Mouse (Mus musculus): ENCODE measurements around the gene Snai1. TPM values are rescaled to one million over a fixed set of nuclear protein-coding genes. Genes with fewer than 3 reads are reported as not detected.

Snai1 gene
- total and polyA plus RNA-seq, 3 experiments, result 0.19 to 0.74 TPM; not detected in 1

- TF ChIP-seq KAT2A (conservative IDR thresholded peaks at IDR 0.05; ENCODE audit: low read depth, low read length) (no peak), E2F4 (IDR thresholded peaks at IDR 0.05; ENCODE audit: borderline replicate concordance, low read depth, low read length) (no peak), NELFE (IDR thresholded peaks at IDR 0.05; ENCODE audit: low read depth, low read length) (no peak), JUND (IDR thresholded peaks at IDR 0.05; ENCODE audit: low read depth, low read length) (no peak)
- H3K36me3 ChIP-seq (ENCODE audit: control insufficient read depth in 1 of 2, insufficient read depth in 2 of 2, low read length in 2 of 2), result no peaks in the 10 kb centered on the region
Measured at GRCm38 (mm10) chr2:167544004-167544356, 6.0 kb downstream of the Snai1 start.

DNA sequence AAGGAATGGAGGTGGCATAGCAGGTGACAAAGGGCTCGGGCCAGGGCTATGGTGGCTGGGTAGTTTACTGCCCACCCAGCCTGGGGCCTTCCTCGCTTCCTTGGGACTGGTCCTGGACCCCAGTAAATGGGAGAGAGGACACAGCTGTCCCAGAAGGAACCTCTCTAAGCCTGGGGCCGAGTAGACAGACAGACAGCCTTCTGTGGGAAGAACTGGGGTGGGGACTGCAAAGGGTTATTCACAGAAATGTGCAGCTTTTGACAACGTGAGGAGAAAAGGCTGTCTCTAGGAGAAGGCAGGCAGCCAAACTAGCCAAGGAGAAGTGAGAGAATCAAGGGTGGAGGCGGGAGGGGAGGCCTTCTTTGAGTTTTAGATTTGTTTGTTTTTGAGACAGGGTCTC, 6.5 kb downstream of the Snai1 start:
- no peak overlapping the region for H3K4me3 ChIP-seq (ENCODE audit: control insufficient read depth in 1 of 2, insufficient read depth in 1 of 2, low read depth in 2 of 2, low read length in 2 of 2)
- TF ChIP-seq E2F4 (IDR thresholded peaks at IDR 0.05; ENCODE audit: borderline replicate concordance, low read depth, low read length) (no peak), EP300 (IDR thresholded peaks at IDR 0.05; ENCODE audit: low read depth in 1 of 2, low read length in 2 of 2) (no peak)
- H3K4me1 ChIP-seq (ENCODE audit: control insufficient read depth in 1 of 2, insufficient read depth in 2 of 2, low read length in 2 of 2), result no peaks in the 10 kb centered on the region
- H3K9ac ChIP-seq (ENCODE audit: control insufficient read depth, low read depth, low read length, poor library complexity, severe bottlenecking), result no peak overlapping the region
- no peak overlapping the region for H3K27ac ChIP-seq (ENCODE audit: control insufficient read depth, low read depth, low read length)
- no peak for DNase-seq (ENCODE audit: low read depth, low spot score)
- H3K79me2 ChIP-seq (ENCODE audit: control insufficient read depth, insufficient read depth, low read length, poor library complexity), result no peaks in the 10 kb centered on the region
- no peaks in the 10 kb centered on the region for H3K36me3 ChIP-seq (ENCODE audit: control insufficient read depth in 1 of 2, insufficient read depth in 2 of 2, low read length in 2 of 2)
- no peaks in the 10 kb centered on the region for H3K9me3 ChIP-seq (replicated peaks; ENCODE audit: insufficient read depth, low read length)
- H3K27me3 ChIP-seq (ENCODE audit: control insufficient read depth in 1 of 2, insufficient read depth in 2 of 2, low read length in 2 of 2), result no peaks in the 10 kb centered on the region

More at GRCm38 (mm10) chr2:167544004-167544356, 6.0 kb downstream of the Snai1 start:
- Histone ChIP-seq H3K4me1 (ENCODE audit: control insufficient read depth in 1 of 2, insufficient read depth in 2 of 2, low read length in 2 of 2) (no peaks in the 10 kb centered on the region), H3K9ac (ENCODE audit: control insufficient read depth, low read depth, low read length, poor library complexity, severe bottlenecking) (no peak overlapping the region), H3K9me3 (replicated peaks; ENCODE audit: insufficient read depth, low read length) (no peaks in the 10 kb centered on the region), H3K79me2 (ENCODE audit: control insufficient read depth, insufficient read depth, low read length, poor library complexity) (no peaks in the 10 kb centered on the region), H3K27me3 (ENCODE audit: control insufficient read depth in 1 of 2, insufficient read depth in 2 of 2, low read length in 2 of 2) (no peaks in the 10 kb centered on the region), H3K4me3 (ENCODE audit: control insufficient read depth in 1 of 2, insufficient read depth in 1 of 2, low read depth in 2 of 2, low read length in 2 of 2) (no peak overlapping the region), H3K27ac (ENCODE audit: control insufficient read depth, low read depth, low read length) (no peak overlapping the region)
- no peak for DNase-seq (ENCODE audit: low read depth, low spot score)

- H3K79me2 ChIP-seq (ENCODE audit: control insufficient read depth, insufficient read depth, low read length, poor library complexity), result no peaks in the 10 kb centered on the region
- no peaks in the 10 kb centered on the region for H3K4me1 ChIP-seq (ENCODE audit: control insufficient read depth in 1 of 2, insufficient read depth in 2 of 2, low read length in 2 of 2)
- peaks cover 7 to 12% of the 10 kb centered on the region in 2 experiments for H3K27me3 ChIP-seq (ENCODE audit: control insufficient read depth in 1 of 2, insufficient read depth in 2 of 2, low read length in 2 of 2)
- H3K36me3 ChIP-seq (ENCODE audit: control insufficient read depth in 1 of 2, insufficient read depth in 2 of 2, low read length in 2 of 2), result no peaks in the 10 kb centered on the region
- no peak overlapping the region for H3K9ac ChIP-seq (ENCODE audit: control insufficient read depth, low read depth, low read length, poor library complexity, severe bottlenecking)
- H3K4me3 ChIP-seq (ENCODE audit: control insufficient read depth in 1 of 2, insufficient read depth in 1 of 2, low read depth in 2 of 2, low read length in 2 of 2), result no peak overlapping the region
- DNase-seq (ENCODE audit: low read depth, low spot score), result no peak
- no peak overlapping the region for H3K27ac ChIP-seq (ENCODE audit: control insufficient read depth, low read depth, low read length)
- no peak for TF ChIP-seq MYC (IDR thresholded peaks at IDR 0.05; ENCODE audit: low read depth, low read length)
- no peak for TF ChIP-seq KAT2A (conservative IDR thresholded peaks at IDR 0.05; ENCODE audit: low read depth, low read length)
- no peak for TF ChIP-seq RAD21 (IDR thresholded peaks at IDR 0.05; ENCODE audit: low read depth, low read length)
- TF ChIP-seq MXI1 (IDR thresholded peaks at IDR 0.05; ENCODE audit: low read depth, low read length), result no peak
- TF ChIP-seq TCF12 (IDR thresholded peaks at IDR 0.05; ENCODE audit: low read depth, low read length), result no peak
- no peak for TF ChIP-seq ZMIZ1 (IDR thresholded peaks at IDR 0.05; ENCODE audit: low read depth, low read length)
- no peak for TF ChIP-seq NRF1 (IDR thresholded peaks at IDR 0.05; ENCODE audit: insufficient read depth, low read depth, low read length, poor library complexity, severe bottlenecking)
- TF ChIP-seq ETS1 (IDR thresholded peaks at IDR 0.05; ENCODE audit: low read depth, low read length), result no peak
- TF ChIP-seq POLR2AphosphoS5 (IDR thresholded peaks at IDR 0.05; ENCODE audit: borderline replicate concordance, low read depth, low read length), result no peak
- TF ChIP-seq EP300 (IDR thresholded peaks at IDR 0.05; ENCODE audit: low read depth in 1 of 2, low read length in 2 of 2), result no peak
- TF ChIP-seq MEF2A (IDR thresholded peaks at IDR 0.05; ENCODE audit: extremely low read depth, insufficient replicate concordance, low read depth, low read length, poor library complexity, severe bottlenecking), result no peak
- no peaks in the 10 kb centered on the region for H3K9me3 ChIP-seq (replicated peaks; ENCODE audit: insufficient read depth, low read length)
Measured at GRCm38 (mm10) chr2:167546447-167547195, 8.6 kb downstream of the Snai1 start.
